ENCODE assay signal across 11 mouse cellular contexts in the genomic region with DNA sequence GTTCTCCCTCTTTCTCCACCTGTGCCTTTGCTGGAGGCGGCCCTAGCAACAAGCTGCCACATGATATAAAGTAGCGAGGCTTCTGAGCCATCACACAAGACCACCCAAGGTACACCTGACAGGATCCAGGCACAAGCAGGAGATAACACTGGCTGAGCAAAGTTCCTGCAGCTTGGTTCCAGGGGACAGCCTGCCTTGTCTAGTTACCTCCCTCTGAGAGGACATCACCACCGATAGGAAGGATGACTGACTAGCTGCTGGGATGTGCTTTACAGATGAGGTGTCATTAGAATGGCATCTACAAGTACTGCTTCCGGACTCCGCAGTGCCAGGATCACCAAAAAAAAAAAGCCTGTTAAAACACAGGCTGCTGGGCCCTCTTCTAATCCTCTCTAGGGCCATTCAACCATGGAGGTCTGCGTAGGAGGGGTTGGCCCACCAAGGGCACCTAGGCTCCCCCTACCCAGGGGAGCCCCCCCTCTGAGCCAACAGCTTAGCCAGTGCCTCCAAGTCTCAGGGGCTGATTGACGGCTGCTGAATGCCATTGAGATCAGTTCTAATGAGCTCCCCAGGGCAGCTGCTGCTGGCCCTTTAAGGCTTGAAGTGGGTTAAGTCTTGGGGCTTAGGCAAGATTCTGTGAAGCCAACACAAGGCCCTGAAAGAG.
A peak's percentile ranks its signal among the peaks of the same experiment; 100 is the strongest.
DNase-seq lines count a peak whose midpoint lies in the region; ATAC-seq and TF ChIP-seq lines count a peak whose summit lies in the region.
"Had no signal": no experiment of that assay in that cellular context is flagged by ENCODE, and none has a peak within 500 bp of the region (broad histone marks: within the 10 kb centered on the region; RNA-seq: fewer than 3 reads in every experiment).

No protein-coding gene starts in this region.

- H3K9ac ChIP-seq in kidney, embryonic 14.5 days (ENCODE audit: low read depth, low read length): no peak overlapping the region
- H3K9ac ChIP-seq in forebrain, embryonic 12.5 days: no peak overlapping the region

- no peak overlapping the region for H3K4me3 ChIP-seq in kidney, embryonic 14.5 days (ENCODE audit: low read length)
- no peak overlapping the region for H3K4me3 ChIP-seq in forebrain, embryonic 12.5 days (replicated peaks)
- H3K4me3 ChIP-seq in midbrain, embryonic 10.5 days: no peak overlapping the region

- no peaks in the 10 kb centered on the region for H3K9me3 ChIP-seq in kidney, embryonic 14.5 days (ENCODE audit: control insufficient read depth, low read length)
- no peaks in the 10 kb centered on the region for H3K9me3 ChIP-seq in forebrain, embryonic 12.5 days
- no peaks in the 10 kb centered on the region for H3K9me3 ChIP-seq in midbrain, embryonic 10.5 days (replicated peaks)

- TF ChIP-seq CTCF in brain, embryonic 14.5 days (IDR thresholded peaks at IDR 0.05; ENCODE audit: borderline replicate concordance, extremely low read depth, insufficient read depth, insufficient read length): no peak

- peaks cover 21% of the 10 kb centered on the region for H3K4me1 ChIP-seq in kidney, embryonic 14.5 days (ENCODE audit: control insufficient read depth, insufficient read depth, low read length)
- peaks cover 21% of the 10 kb centered on the region for H3K4me1 ChIP-seq in forebrain, embryonic 12.5 days
- H3K4me1 ChIP-seq in midbrain, embryonic 10.5 days: peaks cover 50% of the 10 kb centered on the region

- 16% methylated on average over 7 of the region's 7 CpGs for WGBS in kidney, embryonic 14.5 days
- 3% methylated on average over 7 of the region's 7 CpGs for WGBS in forebrain, embryonic 12.5 days
- 5% methylated on average over 7 of the region's 7 CpGs for WGBS in midbrain, embryonic 10.5 days

- no peak for DNase-seq in kidney, adult 18-20 months
- DNase-seq in brain, embryonic 14.5 days (ENCODE audit: low read depth): peak; percentile 89
- peak; percentile 77 for DNase-seq in midbrain, embryonic 10.5 days (ENCODE audit: low spot score)
- DNase-seq in cerebellum, postnatal 4 days (ENCODE audit: low spot score in 2 of 2): no peak
- DNase-seq in layer of hippocampus, postnatal 36 days: no peak
- no peak for DNase-seq in adrenal gland, postnatal 4 days (ENCODE audit: low spot score in 2 of 2)
- DNase-seq: heart, adult 18-20 months; right cerebral cortex, postnatal 25 days; thymus, postnatal 14 days had no signal

- peak; percentile 75; the same call in 1 of the 2 replicates for ATAC-seq in kidney, embryonic 14.5 days (ENCODE audit: low FRiP score, low TSS enrichment)
- peak; percentile 92 for ATAC-seq in forebrain, embryonic 12.5 days (ENCODE audit: low FRiP score)

- H3K36me3 ChIP-seq in kidney, embryonic 14.5 days (ENCODE audit: control insufficient read depth, insufficient read depth, low read length): no peaks in the 10 kb centered on the region
- no peaks in the 10 kb centered on the region for H3K36me3 ChIP-seq in forebrain, embryonic 12.5 days (replicated peaks)
- H3K36me3 ChIP-seq in midbrain, embryonic 10.5 days: no peaks in the 10 kb centered on the region

- no peaks in the 10 kb centered on the region for H3K27me3 ChIP-seq in kidney, embryonic 14.5 days (ENCODE audit: control insufficient read depth, insufficient read depth, low read length)
- peaks cover 17% of the 10 kb centered on the region for H3K27me3 ChIP-seq in forebrain, embryonic 12.5 days
- no peaks in the 10 kb centered on the region for H3K27me3 ChIP-seq in midbrain, embryonic 10.5 days (ENCODE audit: low read depth, poor library complexity, severe bottlenecking)

- no peak for TF ChIP-seq POLR2A in brain, embryonic 14.5 days (IDR thresholded peaks at IDR 0.05; ENCODE audit: borderline replicate concordance, extremely low read depth, insufficient read depth, insufficient read length, poor library complexity, severe bottlenecking)

- no peak overlapping the region for H3K4me2 ChIP-seq in kidney, embryonic 14.5 days (replicated peaks; ENCODE audit: low read depth, low read length)
- peak overlapping the region; percentile 24 for H3K4me2 ChIP-seq in forebrain, embryonic 12.5 days

- no peak overlapping the region for H3K27ac ChIP-seq in kidney, embryonic 14.5 days (ENCODE audit: low read depth, low read length)
- H3K27ac ChIP-seq in forebrain, embryonic 12.5 days: peak overlapping the region; percentile 71
- H3K27ac ChIP-seq in midbrain, embryonic 10.5 days (replicated peaks): peak overlapping the region; percentile 82

Comparison
In these comparisons a context has a peak if more than half of its experiments do, and no peak if none do; other contexts are left out.
1. DNase-seq: peak in brain, embryonic 14.5 days (single experiment) and midbrain, embryonic 10.5 days (single experiment); none in kidney, adult 18-20 months (single experiment), cerebellum, postnatal 4 days (0 of 2), layer of hippocampus, postnatal 36 days (0 of 2) and adrenal gland, postnatal 4 days (0 of 2).